Mouse (Mus musculus) myocyte (in vitro differentiated cells): ENCODE measurements around the gene Eif2ak4. TPM values are rescaled to one million over a fixed set of nuclear protein-coding genes. Genes with fewer than 3 reads are reported as not detected.

Experiments
- H3K27me3 ChIP-seq: one replicate; pipeline ENCODE4 v1.6.1; 2011; ENCODE audit not compliant: control insufficient read depth, insufficient read depth, insufficient read length
- H3K36me3 ChIP-seq: one replicate; pipeline ENCODE4 v1.6.1; 2011; ENCODE audit not compliant: control insufficient read depth, insufficient read depth
- H3K4me2 ChIP-seq: one replicate; pipeline ENCODE4 v1.6.1; 2011; ENCODE audit warnings: low read depth, control low read depth
- H3K4me3 ChIP-seq: one replicate; pipeline ENCODE4 v1.5.1; 2011; ENCODE audit warnings: mild to moderate bottlenecking, control low read depth, moderate library complexity
- H3K79me2 ChIP-seq: one replicate; pipeline ENCODE4 v1.6.1; 2011; ENCODE audit not compliant: control insufficient read depth, insufficient read depth
- H3ac ChIP-seq: one replicate; pipeline ENCODE4 v1.6.1; 2011; ENCODE audit not compliant: control insufficient read depth, insufficient read length
- CEBPB ChIP-seq: IDR thresholded peaks from 2 replicates; pipeline ENCODE4 v1.6.1; 2011; ENCODE audit warnings: mild to moderate bottlenecking, moderate library complexity; ENCODE audit not compliant: poor library complexity, insufficient read depth, severe bottlenecking
- E2F4 ChIP-seq: IDR thresholded peaks from one replicate; pipeline ENCODE4 v1.6.1; 2011; ENCODE audit warnings: mild to moderate bottlenecking, control low read depth, moderate library complexity; ENCODE audit not compliant: insufficient read depth
- MAX ChIP-seq: IDR thresholded peaks from one replicate; pipeline ENCODE4 v1.6.1; 2011; ENCODE audit warnings: low read depth, mild to moderate bottlenecking, control low read depth
- MYOD1 ChIP-seq, 3 experiments: IDR thresholded peaks; one replicate each; pipeline ENCODE4 v1.6.1; 2011; ENCODE audit warnings: control low read depth in 2 of 3, low read depth in 2 of 3, mild to moderate bottlenecking in 2 of 3, moderate library complexity in 1 of 3; ENCODE audit not compliant: insufficient read length in 2 of 3, control insufficient read depth in 1 of 3
- MYOG ChIP-seq, 3 experiments: IDR thresholded peaks; one replicate each; pipeline ENCODE4 v1.6.1; 2011; ENCODE audit warnings: control low read depth in 2 of 3, low read depth in 2 of 3, mild to moderate bottlenecking in 2 of 3; ENCODE audit not compliant: insufficient read length in 2 of 3, control insufficient read depth in 1 of 3, insufficient read depth in 1 of 3
- POLR2A ChIP-seq: IDR thresholded peaks from one replicate; pipeline ENCODE4 v1.6.1; 2011; ENCODE audit warnings: low read depth, mild to moderate bottlenecking, control low read depth, moderate library complexity; ENCODE audit not compliant: insufficient read length
- POLR2AphosphoS2 ChIP-seq: IDR thresholded peaks from one replicate; pipeline ENCODE4 v1.6.1; 2011; ENCODE audit warnings: low read depth, control low read depth; ENCODE audit not compliant: insufficient read length
- REST ChIP-seq: IDR thresholded peaks from one replicate; pipeline ENCODE4 v1.6.1; 2011; ENCODE audit warnings: mild to moderate bottlenecking, control low read depth, moderate library complexity; ENCODE audit not compliant: insufficient read depth, insufficient read length
- SRF ChIP-seq: IDR thresholded peaks from one replicate; pipeline ENCODE4 v1.6.1; 2011; ENCODE audit warnings: low read depth; ENCODE audit not compliant: control insufficient read depth, insufficient read length
- TCF12 ChIP-seq: IDR thresholded peaks from one replicate; pipeline ENCODE4 v1.6.1; 2011; ENCODE audit warnings: mild to moderate bottlenecking, control low read depth; ENCODE audit not compliant: poor library complexity, insufficient read depth, severe bottlenecking
- TCF3 ChIP-seq: IDR thresholded peaks from one replicate; pipeline ENCODE4 v1.6.1; 2011; ENCODE audit warnings: low read depth, control low read depth; ENCODE audit not compliant: insufficient read length
- USF1 ChIP-seq: IDR thresholded peaks from one replicate; pipeline ENCODE4 v1.6.1; 2011; ENCODE audit warnings: low read depth, mild to moderate bottlenecking, control low read depth, moderate library complexity
- polyA plus RNA-seq: library from polyadenylated mRNA; unstranded; fragments of >200 nt; fragmentation: generic; extraction: Trizol; gene quantifications from one replicate; pipeline ENCODE4 v1.2.1, GENCODE M21; 2012; ENCODE audit warnings: missing spikeins

The Eif2ak4 gene
- polyA plus RNA-seq, 1 experiment = 4.7 TPM

DNA sequence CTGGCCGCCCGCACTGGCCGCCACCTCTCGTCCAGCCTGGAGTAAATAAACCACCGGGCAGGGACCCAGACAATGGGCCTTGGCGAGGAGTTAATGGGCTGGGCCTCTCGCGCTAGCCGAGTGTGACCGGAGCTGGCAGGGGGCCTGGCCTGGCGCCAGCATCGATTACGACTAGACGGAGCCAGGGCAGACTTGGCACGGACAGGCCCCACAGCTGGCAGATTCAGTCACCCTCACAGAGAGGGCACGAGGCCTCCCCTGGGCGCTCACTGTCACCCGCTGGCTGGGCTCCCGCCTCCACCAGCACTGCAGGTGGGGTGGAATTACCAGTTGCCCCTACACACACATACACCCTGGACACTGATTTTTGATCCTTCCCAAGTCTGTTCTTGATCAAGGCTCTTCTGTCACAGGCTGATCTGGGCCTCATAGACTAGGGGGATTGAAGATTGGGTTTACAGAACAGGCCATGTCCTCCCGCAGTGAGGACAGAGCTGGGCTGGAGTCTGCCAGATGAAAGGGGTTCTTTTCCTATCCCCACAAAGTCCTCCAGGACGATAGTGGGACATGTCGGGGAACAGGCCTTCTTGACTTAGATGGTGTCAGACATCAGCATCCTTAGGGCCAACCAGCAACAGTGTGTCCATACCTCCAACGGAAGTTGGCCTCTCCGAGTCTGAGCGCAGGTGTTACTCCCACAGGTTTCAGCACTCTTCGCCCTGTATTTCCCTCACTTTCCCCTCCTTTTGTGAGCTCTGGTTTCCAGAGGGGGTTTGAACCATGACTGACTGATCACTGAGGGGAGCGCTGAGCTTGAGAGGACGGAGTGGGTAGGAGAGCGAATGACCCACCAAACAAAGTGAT is 122.3 kb downstream of the Eif2ak4 start:
- Histone ChIP-seq H3ac (no peak overlapping the region), H3K4me3 (no peak overlapping the region), H3K4me2 (peak overlapping the region; percentile 49), H3K79me2 (no peaks in the 10 kb centered on the region), H3K27me3 (no peaks in the 10 kb centered on the region), H3K36me3 (no peaks in the 10 kb centered on the region)
- TF ChIP-seq E2F4 (no peak), MYOD1 (IDR thresholded peaks at IDR 0.05; ENCODE audit: control insufficient read depth in 1 of 3, insufficient read length in 2 of 3, low read depth in 2 of 3) (peak in 2 of 3 experiments; percentile 91 to 95), REST (no peak), TCF12 (no peak), USF1 (no peak), MYOG (IDR thresholded peaks at IDR 0.05; ENCODE audit: control insufficient read depth in 1 of 3, insufficient read depth in 1 of 3, insufficient read length in 2 of 3, low read depth in 2 of 3) (peak in 2 of 3 experiments; percentile 70 to 79), TCF3 (peak; percentile 58)

DNA sequence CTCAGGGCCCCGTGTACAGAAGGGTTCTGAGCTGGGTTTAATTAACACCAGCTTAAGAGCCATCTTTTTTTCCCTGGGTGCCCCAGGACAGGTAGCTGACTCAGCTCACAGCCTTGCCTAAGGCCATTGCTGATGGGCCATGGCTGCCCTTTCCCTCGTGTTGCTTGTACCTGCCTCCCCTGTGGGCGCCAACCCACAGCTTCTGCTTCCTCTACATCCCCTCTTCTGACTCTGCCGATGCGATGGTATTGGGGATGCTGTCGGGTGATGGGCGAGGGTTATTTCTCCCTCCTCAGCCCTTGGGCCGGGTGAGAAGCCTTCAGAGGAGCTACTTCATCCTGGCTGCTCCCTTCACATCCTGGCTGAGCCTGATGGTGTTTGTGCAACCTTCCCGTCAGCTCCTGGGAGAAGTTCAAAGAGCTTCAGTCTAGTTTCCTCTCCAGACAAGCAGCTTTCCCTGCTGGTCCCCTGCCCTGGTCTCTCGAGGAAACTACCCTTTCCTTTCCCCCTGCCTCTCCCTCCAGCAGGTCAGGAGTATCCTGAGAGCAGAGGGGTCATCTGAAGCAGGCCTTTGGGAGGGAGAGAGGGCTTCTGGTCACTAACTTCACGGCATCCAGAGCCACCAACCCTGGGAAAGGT is 123.5 kb downstream of the Eif2ak4 start:
- Histone ChIP-seq H3ac (no peak overlapping the region), H3K4me3 (no peak overlapping the region)

GRCm38 (mm10) chr2:118512418-118513377 is 124.3 kb downstream of the Eif2ak4 start:
- H3K79me2 ChIP-seq = no peaks in the 10 kb centered on the region
- no peak overlapping the region for H3ac ChIP-seq
- H3K4me3 ChIP-seq = no peak overlapping the region
- no peak for TF ChIP-seq MYOG (IDR thresholded peaks at IDR 0.05; ENCODE audit: control insufficient read depth in 1 of 3, insufficient read depth in 1 of 3, insufficient read length in 2 of 3, low read depth in 2 of 3)
- TF ChIP-seq TCF3 = no peak
- TF ChIP-seq MYOD1 (IDR thresholded peaks at IDR 0.05; ENCODE audit: control insufficient read depth in 1 of 3, insufficient read length in 2 of 3, low read depth in 2 of 3) = no peak
- TF ChIP-seq USF1 = no peak
- TF ChIP-seq TCF12 = no peak
- no peak for TF ChIP-seq SRF
- no peaks in the 10 kb centered on the region for H3K36me3 ChIP-seq
- H3K4me2 ChIP-seq = no peak overlapping the region
- no peaks in the 10 kb centered on the region for H3K27me3 ChIP-seq

More for the DNA sequence above, 123.5 kb downstream of the Eif2ak4 start:
- no peaks in the 10 kb centered on the region for H3K79me2 ChIP-seq
- no peak overlapping the region for H3K4me2 ChIP-seq
- H3K27me3 ChIP-seq = no peaks in the 10 kb centered on the region
- no peaks in the 10 kb centered on the region for H3K36me3 ChIP-seq
- no peak for TF ChIP-seq TCF3
- TF ChIP-seq TCF12 = no peak
- TF ChIP-seq POLR2A = no peak
- TF ChIP-seq CEBPB = no peak
- no peak for TF ChIP-seq REST
- no peak for TF ChIP-seq MAX
- no peak for TF ChIP-seq E2F4
- TF ChIP-seq MYOG (IDR thresholded peaks at IDR 0.05; ENCODE audit: control insufficient read depth in 1 of 3, insufficient read depth in 1 of 3, insufficient read length in 2 of 3, low read depth in 2 of 3) = no peak
- TF ChIP-seq POLR2AphosphoS2 = no peak
- no peak for TF ChIP-seq MYOD1 (IDR thresholded peaks at IDR 0.05; ENCODE audit: control insufficient read depth in 1 of 3, insufficient read length in 2 of 3, low read depth in 2 of 3)
- TF ChIP-seq USF1 = no peak

GRCm38 (mm10) chr2:118520042-118520933 is 131.9 kb downstream of the Eif2ak4 start:
- H3K79me2 ChIP-seq = no peaks in the 10 kb centered on the region
- H3K4me3 ChIP-seq = no peak overlapping the region
- H3K4me2 ChIP-seq = peak overlapping the region; percentile 35
- H3ac ChIP-seq = no peak overlapping the region
- H3K36me3 ChIP-seq = no peaks in the 10 kb centered on the region
- no peaks in the 10 kb centered on the region for H3K27me3 ChIP-seq
- TF ChIP-seq POLR2AphosphoS2 = no peak
- no peak for TF ChIP-seq MAX
- TF ChIP-seq USF1 = no peak
- no peak for TF ChIP-seq TCF12
- TF ChIP-seq TCF3 = no peak
- no peak for TF ChIP-seq CEBPB
- no peak for TF ChIP-seq POLR2A
- no peak for TF ChIP-seq MYOG (IDR thresholded peaks at IDR 0.05; ENCODE audit: control insufficient read depth in 1 of 3, insufficient read depth in 1 of 3, insufficient read length in 2 of 3, low read depth in 2 of 3)
- TF ChIP-seq E2F4 = no peak
